Mouse (Mus musculus): Measurements from ENCODE around the gene Coq10b. TPM values are rescaled to one million over a fixed set of nuclear protein-coding genes. Genes with fewer than 3 reads are reported as not detected.
A peak's percentile ranks its signal among the peaks of the same experiment; 100 is the strongest.

Coq10b gene
- polyA plus RNA-seq, 1 experiment from 2014 or later = 23.5 TPM

DNA sequence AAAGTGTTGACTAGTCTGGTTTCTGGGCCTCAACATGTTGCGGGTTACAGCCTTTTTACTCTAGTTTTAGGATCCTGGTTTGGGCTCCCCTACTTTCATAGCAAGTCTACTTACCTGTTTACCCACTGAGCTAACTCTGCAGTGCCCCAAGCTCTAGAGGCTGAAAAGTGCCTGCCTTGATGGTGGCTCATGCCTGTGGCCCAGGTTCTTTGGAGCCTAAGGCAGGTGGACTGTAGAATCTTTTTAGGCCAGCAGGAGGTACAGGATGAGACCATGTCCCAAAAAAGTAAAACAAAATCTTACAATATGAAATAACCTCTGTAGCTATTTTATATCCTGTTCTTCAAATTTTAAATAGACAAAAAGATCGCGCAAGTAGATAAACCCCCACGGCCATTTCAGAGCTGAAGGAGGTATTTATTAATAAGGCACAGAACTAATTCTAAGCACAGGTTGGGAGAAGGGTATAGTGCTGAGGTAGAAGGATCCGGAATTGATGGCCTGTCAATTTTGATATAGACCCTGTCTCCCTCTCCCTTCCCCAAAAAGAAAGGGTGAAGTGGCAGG is 37.0 kb downstream of the Coq10b start:
- DNase-seq (ENCODE audit: extremely low spot score, low spot score) = no peak
- Histone ChIP-seq H3K27ac (peak overlapping the region; percentile 96), H3K36me3 (replicated peaks) (peaks cover 67% of the 10 kb centered on the region), H3K4me3 (peak overlapping the region; percentile 93), H3K4me1 (peaks cover 40% of the 10 kb centered on the region), H3K27me3 (ENCODE audit: poor library complexity, severe bottlenecking) (no peaks in the 10 kb centered on the region), H3K9me3 (no peaks in the 10 kb centered on the region)
- WGBS = 92% methylated on average over 5 of the region's 5 CpGs

DNA sequence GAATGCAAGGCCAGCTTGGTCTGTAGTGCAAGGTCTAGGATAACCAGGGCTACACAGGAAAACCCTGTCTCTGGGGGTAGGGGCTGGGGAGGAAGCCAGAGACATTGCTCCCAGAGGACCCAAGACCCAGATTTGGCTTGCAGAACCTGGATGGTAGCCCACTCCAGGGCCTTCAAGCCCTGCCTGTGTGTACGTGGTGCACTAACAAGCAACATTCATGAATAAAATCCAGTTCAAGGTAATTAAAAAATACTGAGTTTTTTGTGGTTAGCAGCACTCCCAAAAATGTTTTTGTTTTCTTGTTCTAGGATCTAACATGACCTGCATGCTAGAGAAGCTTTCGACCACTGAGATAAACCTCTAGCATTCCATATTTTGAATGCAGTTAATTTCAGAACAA is 39.5 kb downstream of the Coq10b start:
- 91% methylated on average over 2 of the region's 2 CpGs for WGBS

DNA sequence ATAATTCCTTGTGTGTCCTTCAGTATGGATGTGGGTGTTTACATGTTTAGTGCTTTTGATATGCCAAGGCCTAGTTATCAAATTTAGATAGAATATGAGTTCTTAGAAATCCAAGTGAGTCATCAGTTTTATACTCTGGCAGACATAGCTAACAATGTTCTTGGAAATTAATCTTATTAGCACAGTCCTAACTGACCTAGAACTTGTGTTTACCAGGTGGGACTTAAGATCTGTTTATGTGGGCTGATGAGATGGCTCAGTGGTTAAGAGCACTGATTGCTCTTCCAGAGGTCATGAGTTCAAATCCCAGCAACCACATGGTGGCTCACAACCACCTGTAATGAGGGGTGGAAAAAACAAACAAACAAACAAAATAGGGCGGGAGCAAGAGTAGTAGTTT is 39.9 kb downstream of the Coq10b start:
- 75% methylated on average over 1 of the region's 1 CpGs for WGBS
- no peak overlapping the region for H3K27ac ChIP-seq
- no peaks in the 10 kb centered on the region for H3K9me3 ChIP-seq
- no peaks in the 10 kb centered on the region for H3K27me3 ChIP-seq (ENCODE audit: poor library complexity, severe bottlenecking)
- no peak overlapping the region for H3K4me3 ChIP-seq
- peaks cover 16% of the 10 kb centered on the region for H3K4me1 ChIP-seq
- peaks cover 51% of the 10 kb centered on the region for H3K36me3 ChIP-seq (replicated peaks)
- DNase-seq (ENCODE audit: extremely low spot score, low spot score) = no peak

More for the DNA sequence above, 39.5 kb downstream of the Coq10b start:
- Histone ChIP-seq H3K36me3 (replicated peaks) (peaks cover 51% of the 10 kb centered on the region), H3K9me3 (no peaks in the 10 kb centered on the region), H3K4me3 (no peak overlapping the region), H3K27ac (no peak overlapping the region), H3K4me1 (peaks cover 16% of the 10 kb centered on the region), H3K27me3 (ENCODE audit: poor library complexity, severe bottlenecking) (no peaks in the 10 kb centered on the region)
- DNase-seq (ENCODE audit: extremely low spot score, low spot score) = no peak

DNA sequence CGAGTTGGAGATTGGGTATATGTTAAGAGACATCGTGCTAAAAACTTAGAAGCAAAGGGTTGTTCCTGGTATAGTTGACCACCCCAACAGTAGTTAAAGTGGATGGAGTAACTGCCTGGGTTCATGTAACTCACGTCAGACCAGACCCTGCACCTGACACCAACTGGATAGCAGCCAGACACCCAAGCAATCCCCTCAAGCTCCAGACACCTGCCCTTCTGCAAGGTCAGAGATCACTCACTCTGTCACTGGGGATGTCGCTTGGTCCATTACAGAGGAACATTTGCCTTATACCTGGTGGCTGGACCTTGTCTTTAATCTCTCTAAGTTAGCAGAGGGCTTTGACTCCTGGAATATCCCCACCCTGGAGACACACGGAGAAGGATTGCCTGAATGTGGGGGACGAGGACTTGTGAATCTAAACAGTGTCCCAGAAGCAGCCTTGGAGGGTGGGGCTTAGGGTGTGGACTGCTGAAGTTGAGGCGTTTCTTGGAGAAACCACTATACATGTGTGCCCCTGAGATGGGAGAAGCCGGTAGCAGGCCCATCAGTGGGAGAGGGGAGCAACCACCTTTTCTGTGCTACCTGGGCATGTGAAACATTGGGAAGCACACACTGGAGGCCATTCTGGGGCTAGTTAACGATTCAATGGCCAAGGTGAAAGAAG is 54.5 kb downstream of the Coq10b start:
- DNase-seq (ENCODE audit: extremely low spot score, low spot score) = no peak
- WGBS = 92% methylated on average over 9 of the region's 9 CpGs
- H3K36me3 ChIP-seq (replicated peaks) = no peaks in the 10 kb centered on the region
- H3K4me1 ChIP-seq = peaks cover 5% of the 10 kb centered on the region; the same call in 1 of the 2 replicates
- no peak overlapping the region for H3K27ac ChIP-seq
- H3K9me3 ChIP-seq = no peaks in the 10 kb centered on the region
- H3K27me3 ChIP-seq (ENCODE audit: poor library complexity, severe bottlenecking) = no peaks in the 10 kb centered on the region
- no peak overlapping the region for H3K4me3 ChIP-seq

DNA sequence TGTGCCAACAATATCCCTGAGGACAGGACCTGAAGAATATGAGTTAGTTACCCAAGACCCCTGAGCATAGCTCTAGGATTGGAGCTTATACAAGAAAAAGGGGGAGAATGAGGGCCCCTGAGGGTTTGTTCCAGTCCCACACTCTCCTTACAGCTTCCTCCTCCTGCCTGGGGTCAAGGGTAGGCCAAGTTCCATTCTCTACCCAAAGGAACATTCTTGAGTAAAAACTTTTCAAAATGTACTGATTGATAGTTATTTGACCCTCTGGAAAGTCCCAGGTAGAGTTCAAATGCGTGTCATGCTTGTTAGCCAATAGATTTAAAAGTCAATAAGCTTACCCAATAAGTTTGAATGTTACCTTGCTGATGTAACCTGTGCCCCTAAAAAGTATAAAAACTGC is 55.1 kb downstream of the Coq10b start:
- Histone ChIP-seq H3K36me3 (replicated peaks) (no peaks in the 10 kb centered on the region), H3K4me1 (peaks cover 3% of the 10 kb centered on the region; the same call in 1 of the 2 replicates), H3K4me3 (no peak overlapping the region), H3K9me3 (no peaks in the 10 kb centered on the region), H3K27me3 (ENCODE audit: poor library complexity, severe bottlenecking) (no peaks in the 10 kb centered on the region), H3K27ac (no peak overlapping the region)
- no peak for DNase-seq (ENCODE audit: extremely low spot score, low spot score)
- 100% methylated on average over 1 of the region's 1 CpGs for WGBS

DNA sequence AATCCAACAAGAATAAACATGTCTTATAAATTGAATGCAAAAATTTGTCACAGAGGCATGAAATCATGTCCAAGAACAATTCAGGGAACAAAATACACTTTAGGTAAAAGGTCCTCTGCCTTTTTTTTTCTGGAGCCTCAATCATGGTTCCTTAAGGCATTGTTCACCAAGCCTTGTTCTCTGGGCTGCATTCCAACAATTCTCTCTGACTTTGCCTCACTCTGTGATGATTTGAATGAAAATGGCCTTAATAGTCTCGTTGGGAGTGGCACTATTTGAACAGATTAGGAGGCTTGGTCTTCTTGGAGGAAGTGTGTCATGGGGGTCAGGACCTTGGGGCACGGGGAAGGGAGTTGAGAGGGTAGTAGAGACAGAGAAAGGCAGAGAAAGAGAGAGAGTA is 55.9 kb downstream of the Coq10b start:
- Histone ChIP-seq H3K9me3 (no peaks in the 10 kb centered on the region), H3K36me3 (replicated peaks) (no peaks in the 10 kb centered on the region), H3K27me3 (ENCODE audit: poor library complexity, severe bottlenecking) (no peaks in the 10 kb centered on the region), H3K4me3 (no peak overlapping the region), H3K4me1 (no peaks in the 10 kb centered on the region), H3K27ac (no peak overlapping the region)
- no peak for DNase-seq (ENCODE audit: extremely low spot score, low spot score)
- 56% methylated on average over 2 of the region's 2 CpGs for WGBS

DNA sequence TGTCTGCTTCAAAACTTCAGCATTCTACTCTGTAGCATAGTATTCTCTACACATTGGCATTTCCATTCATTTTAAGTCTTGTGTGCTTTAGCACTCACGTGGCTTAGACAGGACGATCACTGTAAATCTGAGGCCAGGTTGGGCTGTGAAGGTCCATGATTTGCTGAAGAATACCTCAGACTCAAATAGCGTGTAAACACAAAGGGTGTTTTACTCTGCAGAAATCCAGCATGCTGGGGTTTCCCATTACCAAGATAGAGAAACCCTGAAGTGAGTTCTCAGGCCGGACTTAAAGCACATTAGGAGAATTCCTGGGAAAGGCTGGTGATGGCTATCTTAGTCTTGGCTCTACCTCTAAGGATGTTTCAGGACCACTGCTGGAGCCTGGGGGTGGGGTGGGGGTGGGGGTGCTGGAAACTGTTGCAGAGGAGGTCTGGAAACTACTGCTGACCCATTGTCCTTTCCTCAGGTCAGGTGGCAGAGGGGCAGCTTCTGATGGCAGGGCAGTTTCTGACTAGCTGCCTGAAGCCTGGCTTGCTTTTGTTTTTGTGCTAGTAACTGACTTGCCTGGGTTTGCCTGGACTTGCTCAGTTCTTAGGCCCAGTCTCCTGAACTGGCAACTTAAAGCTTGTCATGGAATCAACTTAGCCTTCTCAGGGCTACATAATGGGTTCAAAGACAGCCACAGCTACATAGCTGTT is 56.6 kb downstream of the Coq10b start:
- Histone ChIP-seq H3K27me3 (ENCODE audit: poor library complexity, severe bottlenecking) (no peaks in the 10 kb centered on the region), H3K4me1 (no peaks in the 10 kb centered on the region), H3K27ac (no peak overlapping the region), H3K4me3 (no peak overlapping the region), H3K36me3 (replicated peaks) (no peaks in the 10 kb centered on the region), H3K9me3 (no peaks in the 10 kb centered on the region)
- no peak for DNase-seq (ENCODE audit: extremely low spot score, low spot score)
- 89% methylated on average over 4 of the region's 4 CpGs for WGBS

Other genes with a start within 250 kb of the Coq10b start
- gene Ankrd44, start 126.4 kb upstream of the Coq10b start, polyA plus RNA-seq (2016; fragmentation: Nextera tagmentation; extraction: Ambion mirVana) = 13.8 and 15.2 TPM in 2 replicates
- 296 and 303 TPM in 2 replicates for gene Sf3b1, start 25.3 kb upstream of the Coq10b start, polyA plus RNA-seq (2016; fragmentation: Nextera tagmentation; extraction: Ambion mirVana)
- 671 and 693 TPM in 2 replicates for gene Hspe1, start 35.4 kb downstream of the Coq10b start, polyA plus RNA-seq (2016; fragmentation: Nextera tagmentation; extraction: Ambion mirVana)
- gene Hspd1, start 35.5 kb downstream of the Coq10b start, polyA plus RNA-seq (2016; fragmentation: Nextera tagmentation; extraction: Ambion mirVana) = 636 and 697 TPM in 2 replicates
- gene Mob4, start 78.5 kb downstream of the Coq10b start, polyA plus RNA-seq (2016; fragmentation: Nextera tagmentation; extraction: Ambion mirVana) = 124 TPM in 2 replicates
- gene Rftn2, start 174.0 kb downstream of the Coq10b start, polyA plus RNA-seq (2016; fragmentation: Nextera tagmentation; extraction: Ambion mirVana) = 5.2 and 6.2 TPM in 2 replicates
- 3.4 and 3.6 TPM in 2 replicates for gene Mars2, start 184.4 kb downstream of the Coq10b start, polyA plus RNA-seq (2016; fragmentation: Nextera tagmentation; extraction: Ambion mirVana)